Mouse (Mus musculus) midbrain, embryonic 14.5 days (tissue): ENCODE measurements at regions not wholly inside any gene's neighbourhood (a gene's known extent, or its start where the extent isn't known, plus 50 kb on each side); places are given as distances from the start of the nearest gene placed in this dataset.

Experiments
- ATAC-seq: fragments of 200-750 bp; cut with Nextera tagmentation; 2 replicates; pipeline ENCODE4 v1.8.0; 2017; ENCODE audit warnings: moderate number of reproducible peaks, moderate library complexity; ENCODE audit not compliant: low FRiP score, low TSS enrichment
- DNase-seq: peaks from one replicate; pipeline ENCODE4 v3.0.0-alpha.2; 2015
- H3K27ac ChIP-seq: fragments of 300-500 bp; sonication (generic); replicated peaks from 2 replicates; pipeline ENCODE4 v1.5.1; 2014; ENCODE audit warnings: mild to moderate bottlenecking, low read depth, low read length, moderate library complexity
- H3K27me3 ChIP-seq: fragments of 300-500 bp; sonication (generic); 2 replicates; pipeline ENCODE4 v1.6.1; 2014; ENCODE audit warnings: low read length, control low read depth, mixed read lengths; ENCODE audit not compliant: control insufficient read depth, insufficient read depth
- H3K36me3 ChIP-seq: fragments of 300-500 bp; sonication (generic); 2 replicates; pipeline ENCODE4 v1.6.1; 2014; ENCODE audit warnings: low read length, control low read depth; ENCODE audit not compliant: control insufficient read depth, insufficient read depth
- H3K4me1 ChIP-seq: fragments of 300-500 bp; sonication (generic); 2 replicates; pipeline ENCODE4 v1.6.1; 2014; ENCODE audit warnings: mild to moderate bottlenecking, antibody characterized with exemption, low read length, control low read depth; ENCODE audit not compliant: control insufficient read depth, insufficient read depth
- H3K4me2 ChIP-seq: fragments of 300-500 bp; sonication (generic); 2 replicates; pipeline ENCODE4 v1.6.1; 2014; ENCODE audit warnings: mild to moderate bottlenecking, low read length, moderate library complexity
- H3K4me3 ChIP-seq: fragments of 300-500 bp; sonication (generic); replicated peaks from 2 replicates; pipeline ENCODE4 v1.5.1; 2014; ENCODE audit warnings: low read depth, low read length
- H3K9ac ChIP-seq: fragments of 300-500 bp; sonication (generic); replicated peaks from 2 replicates; pipeline ENCODE4 v1.6.1; 2014; ENCODE audit warnings: mild to moderate bottlenecking, low read length, moderate library complexity
- H3K9me3 ChIP-seq: fragments of 300-500 bp; sonication (generic); 2 replicates; pipeline ENCODE4 v1.6.1; 2016; ENCODE audit warnings: low read length, control low read depth, mixed read lengths; ENCODE audit not compliant: control insufficient read depth
- WGBS: fragments of 180-500 bp; shearing (Covaris S2); extraction: QIAGEN DNeasy Blood & Tissue Kit; methylation state at CpG from one replicate; pipeline ENCODE4 v1.1.7; 2014; 5-methylcytosine and 5-hydroxymethylcytosine counted together

GRCm38 (mm10) chr2:75445189-75445588 lies 213.9 kb upstream of the Hnrnpa3 start:
- Histone ChIP-seq H3K27ac (no peak overlapping the region), H3K4me3 (no peak overlapping the region), H3K36me3 (no peaks in the 10 kb centered on the region), H3K4me1 (no peaks in the 10 kb centered on the region; the same call in 1 of the 2 replicates), H3K9ac (no peak overlapping the region), H3K4me2 (no peak overlapping the region), H3K27me3 (no peaks in the 10 kb centered on the region), H3K9me3 (no peaks in the 10 kb centered on the region)
- ATAC-seq (no peak), DNase-seq (no peak)

GRCm38 (mm10) chr2:75446996-75447715 lies 211.9 kb upstream of the Hnrnpa3 start:
- ATAC-seq (no peak), DNase-seq (no peak)
- 74% methylated on average over 7 of the region's 7 CpGs for WGBS
- H3K4me3 ChIP-seq: no peak overlapping the region
- no peak overlapping the region for H3K4me2 ChIP-seq
- no peaks in the 10 kb centered on the region for H3K36me3 ChIP-seq
- H3K9ac ChIP-seq: no peak overlapping the region
- H3K27me3 ChIP-seq: no peaks in the 10 kb centered on the region
- H3K4me1 ChIP-seq: no peaks in the 10 kb centered on the region; the same call in 1 of the 2 replicates
- no peaks in the 10 kb centered on the region for H3K9me3 ChIP-seq
- no peak overlapping the region for H3K27ac ChIP-seq

- Histone ChIP-seq H3K4me1 (no peaks in the 10 kb centered on the region; the same call in 1 of the 2 replicates), H3K9ac (no peak overlapping the region), H3K4me3 (no peak overlapping the region), H3K27ac (no peak overlapping the region), H3K4me2 (no peak overlapping the region), H3K9me3 (no peaks in the 10 kb centered on the region), H3K36me3 (no peaks in the 10 kb centered on the region), H3K27me3 (no peaks in the 10 kb centered on the region)
- 83% methylated on average over 5 of the region's 5 CpGs for WGBS
- DNase-seq (no peak), ATAC-seq (no peak)
Observed at GRCm38 (mm10) chr2:75448221-75448620, 210.8 kb upstream of the Hnrnpa3 start.

- no peaks in the 10 kb centered on the region; the same call in 1 of the 2 replicates for H3K4me1 ChIP-seq
- WGBS: 66% methylated on average over 8 of the region's 8 CpGs
- no peak for DNase-seq
Observed at GRCm38 (mm10) chr2:75451846-75452267, 207.2 kb upstream of the Hnrnpa3 start.

GRCm38 (mm10) chr2:75452274-75453148 lies 206.6 kb upstream of the Hnrnpa3 start:
- no peak overlapping the region for H3K9ac ChIP-seq
- H3K36me3 ChIP-seq: no peaks in the 10 kb centered on the region
- ATAC-seq (no peak), DNase-seq (no peak)
- WGBS: 92% methylated on average over 7 of the region's 7 CpGs
- H3K27me3 ChIP-seq: no peaks in the 10 kb centered on the region
- no peak overlapping the region for H3K4me2 ChIP-seq
- no peak overlapping the region for H3K27ac ChIP-seq
- H3K4me1 ChIP-seq: no peaks in the 10 kb centered on the region; the same call in 1 of the 2 replicates
- no peaks in the 10 kb centered on the region for H3K9me3 ChIP-seq
- H3K4me3 ChIP-seq: no peak overlapping the region

More at GRCm38 (mm10) chr2:75451846-75452267, 207.2 kb upstream of the Hnrnpa3 start:
- Histone ChIP-seq H3K9ac (no peak overlapping the region), H3K27me3 (no peaks in the 10 kb centered on the region), H3K36me3 (no peaks in the 10 kb centered on the region), H3K27ac (no peak overlapping the region), H3K4me2 (no peak overlapping the region), H3K4me3 (no peak overlapping the region), H3K9me3 (no peaks in the 10 kb centered on the region)
- no peak for ATAC-seq

- H3K9ac ChIP-seq: no peak overlapping the region
- WGBS: 96% methylated on average over 9 of the region's 9 CpGs
- no peaks in the 10 kb centered on the region for H3K36me3 ChIP-seq
- H3K27ac ChIP-seq: no peak overlapping the region
- ATAC-seq: no peak
- no peaks in the 10 kb centered on the region for H3K9me3 ChIP-seq
- DNase-seq: no peak
- no peaks in the 10 kb centered on the region for H3K4me1 ChIP-seq
- no peak overlapping the region for H3K4me3 ChIP-seq
- no peaks in the 10 kb centered on the region for H3K27me3 ChIP-seq
- H3K4me2 ChIP-seq: no peak overlapping the region
Observed at GRCm38 (mm10) chr2:75455481-75455880, 203.6 kb upstream of the Hnrnpa3 start.

- no peaks in the 10 kb centered on the region for H3K27me3 ChIP-seq
- H3K4me1 ChIP-seq: peaks cover 7% of the 10 kb centered on the region; the same call in 1 of the 2 replicates
- H3K4me2 ChIP-seq: no peak overlapping the region
- no peak overlapping the region for H3K9ac ChIP-seq
- no peak for ATAC-seq
- H3K36me3 ChIP-seq: no peaks in the 10 kb centered on the region
- 81% methylated on average over 1 of the region's 1 CpGs for WGBS
- no peaks in the 10 kb centered on the region for H3K9me3 ChIP-seq
- H3K27ac ChIP-seq: no peak overlapping the region
- DNase-seq: no peak
- H3K4me3 ChIP-seq: no peak overlapping the region
Observed at GRCm38 (mm10) chr2:75456272-75456671, 202.8 kb upstream of the Hnrnpa3 start.

GRCm38 (mm10) chr2:75457423-75457822 lies 201.6 kb upstream of the Hnrnpa3 start:
- no peaks in the 10 kb centered on the region for H3K36me3 ChIP-seq
- H3K27ac ChIP-seq: no peak overlapping the region
- 96% methylated on average over 3 of the region's 3 CpGs for WGBS
- no peak for DNase-seq
- no peak overlapping the region for H3K4me2 ChIP-seq
- peaks cover 16% of the 10 kb centered on the region for H3K4me1 ChIP-seq
- H3K9me3 ChIP-seq: no peaks in the 10 kb centered on the region
- H3K4me3 ChIP-seq: no peak overlapping the region
- no peaks in the 10 kb centered on the region for H3K27me3 ChIP-seq
- no peak for ATAC-seq
- H3K9ac ChIP-seq: no peak overlapping the region
